Mouse (Mus musculus): ENCODE measurements around the gene Aldh3b2.
A peak's percentile ranks its signal among the peaks of the same experiment; 100 is the strongest.

GRCm38 (mm10) chr19:4012432-4013022 lies 40.4 kb downstream of the Aldh3b2 start, which contains the start of gene Ndufv1:
- TF ChIP-seq POLR2A (IDR thresholded peaks at IDR 0.05; ENCODE audit: insufficient read depth, low read length) (no peak), CTCF (IDR thresholded peaks at IDR 0.05; ENCODE audit: low read depth, low read length) (peak; percentile 62)
